Mouse (Mus musculus) right cerebral cortex, postnatal 36 days (tissue): ENCODE data around the gene Wrap53.
"Not testable (repeated sequence)": the region's sequence is repeated elsewhere in the genome, so short reads cannot be mapped to it uniquely, and the experiment has no call there.

Source experiments
- DNase-seq, 2 experiments: peaks; one replicate each; pipeline ENCODE4 v3.0.0; 2022; ENCODE audit warnings: low spot score in 2 of 2, mixed read lengths in 1 of 2

Wrap53 gene

GRCm38 (mm10) chr11:69564391-69564790 lies 15.7 kb downstream of the Wrap53 start:
- no peak for DNase-seq

- no peak for DNase-seq
Observed at GRCm38 (mm10) chr11:69563373-69563772, 16.7 kb downstream of the Wrap53 start.

- no peak for DNase-seq
Observed at GRCm38 (mm10) chr11:69560896-69561854, 18.9 kb downstream of the Wrap53 start.

- DNase-seq: no peak
Observed at GRCm38 (mm10) chr11:69559851-69560765, 19.9 kb downstream of the Wrap53 start, which contains the start of gene Efnb3. Gene Efnb3 (minus strand): TSS chr11:69560205.

GRCm38 (mm10) chr11:69559183-69559582 lies 20.9 kb downstream of the Wrap53 start:
- no peak for DNase-seq

- DNase-seq: no peak
Observed at GRCm38 (mm10) chr11:69558756-69559155, 21.3 kb downstream of the Wrap53 start.

GRCm38 (mm10) chr11:69557381-69557958 lies 22.6 kb downstream of the Wrap53 start:
- DNase-seq: no peak

GRCm38 (mm10) chr11:69554539-69555140 lies 25.4 kb downstream of the Wrap53 start:
- no peak for DNase-seq

GRCm38 (mm10) chr11:69553341-69553721 lies 26.7 kb downstream of the Wrap53 start:
- DNase-seq: no peak

- DNase-seq: peak; percentile 42 to 60
Observed at GRCm38 (mm10) chr11:69552622-69553340, 27.3 kb downstream of the Wrap53 start.

GRCm38 (mm10) chr11:69551310-69551709 lies 28.7 kb downstream of the Wrap53 start:
- no peak for DNase-seq

- DNase-seq: no peak
Observed at GRCm38 (mm10) chr11:69549060-69549656, 30.9 kb downstream of the Wrap53 start, which contains the start of gene Dnah2. Gene Dnah2 (minus strand): TSS chr11:69549110.

GRCm38 (mm10) chr11:69547071-69547470 lies 33.0 kb downstream of the Wrap53 start:
- no peak for DNase-seq

GRCm38 (mm10) chr11:69546423-69547053 lies 33.5 kb downstream of the Wrap53 start:
- DNase-seq: peak; percentile 66 to 68

- DNase-seq: no peak
Observed at GRCm38 (mm10) chr11:69545957-69546356, 34.1 kb downstream of the Wrap53 start.

GRCm38 (mm10) chr11:69543598-69543997 lies 36.5 kb downstream of the Wrap53 start:
- no peak for DNase-seq

- DNase-seq: not testable (repeated sequence)
Observed at GRCm38 (mm10) chr11:69541741-69542140, 38.3 kb downstream of the Wrap53 start.

- DNase-seq: no peak
Observed at GRCm38 (mm10) chr11:69540700-69541099, 39.4 kb downstream of the Wrap53 start.

- no peak for DNase-seq
Observed at GRCm38 (mm10) chr11:69534990-69535389, 45.1 kb downstream of the Wrap53 start.
